Mouse (Mus musculus) forebrain, postnatal 0 days (tissue): ENCODE results near the gene E330021D16Rik. TPM values are rescaled to one million over a fixed set of nuclear protein-coding genes. Genes with fewer than 3 reads are reported as not detected.

Experiments used
- ATAC-seq: fragments of 200-750 bp; cut with Nextera tagmentation; 2 replicates; pipeline ENCODE4 v1.8.0; 2017; ENCODE audit warnings: mild to moderate bottlenecking, moderate library complexity
- DNase-seq: peaks from one replicate; pipeline ENCODE4 v3.0.0-alpha.2; 2015
- H3K27ac ChIP-seq: fragments of 300-500 bp; sonication (generic); 2 replicates; pipeline ENCODE4 v1.5.1; 2014; ENCODE audit warnings: low read depth, mild to moderate bottlenecking, antibody characterized with exemption, low read length, moderate library complexity, mixed read lengths
- H3K27me3 ChIP-seq: fragments of 300-500 bp; sonication (generic); 2 replicates; pipeline ENCODE4 v1.6.1; 2014; ENCODE audit warnings: mild to moderate bottlenecking, low read length, mixed read lengths; ENCODE audit not compliant: insufficient read depth
- H3K36me3 ChIP-seq: fragments of 300-500 bp; sonication (generic); 2 replicates; pipeline ENCODE4 v1.6.1; 2014; ENCODE audit warnings: mild to moderate bottlenecking, moderate library complexity; ENCODE audit not compliant: insufficient read depth
- H3K4me1 ChIP-seq: fragments of 300-500 bp; sonication (generic); 2 replicates; pipeline ENCODE4 v1.6.1; 2014; ENCODE audit warnings: antibody characterized with exemption; ENCODE audit not compliant: insufficient read depth
- H3K4me2 ChIP-seq: fragments of 300-500 bp; sonication (generic); 2 replicates; pipeline ENCODE4 v1.6.1; 2014; ENCODE audit warnings: low read depth, mild to moderate bottlenecking, moderate library complexity
- H3K4me3 ChIP-seq: fragments of 300-500 bp; sonication (generic); 2 replicates; pipeline ENCODE4 v1.5.1; 2014; ENCODE audit warnings: low read depth, low read length, mixed read lengths
- H3K9ac ChIP-seq: fragments of 300-500 bp; sonication (generic); 2 replicates; pipeline ENCODE4 v1.6.1; 2014; ENCODE audit warnings: mild to moderate bottlenecking
- H3K9me3 ChIP-seq: fragments of 300-500 bp; sonication (generic); 2 replicates; pipeline ENCODE4 v1.6.1; 2016; ENCODE audit warnings: low read length
- CTCF ChIP-seq: sonication (generic); IDR thresholded peaks from 2 replicates; pipeline ENCODE4 v1.5.1; 2016; ENCODE audit warnings: antibody characterized with exemption, control low read depth, low read depth
- WGBS: fragments of 180-500 bp; shearing (Covaris S2); extraction: QIAGEN DNeasy Blood & Tissue Kit; methylation state at CpG from one replicate; pipeline ENCODE4 v1.1.7; 2014; 5-methylcytosine and 5-hydroxymethylcytosine counted together
- polyA plus RNA-seq: library from polyadenylated mRNA; unstranded; fragments of >200 nt; fragmentation: Nextera tagmentation; extraction: Ambion mirVana; gene quantifications from 2 replicates; pipeline ENCODE4 v1.2.1, GENCODE M21; 2015
- total RNA-seq: library from RNA; depleted of rRNA; stranded (reverse); fragments of >200 nt; gene quantifications from 2 replicates; pipeline ENCODE4 v1.2.3, GENCODE M21; 2014

Gene E330021D16Rik
- total and polyA plus RNA-seq, 2 experiments from 2014 or later: 0.29 TPM; not detected in 1

DNA sequence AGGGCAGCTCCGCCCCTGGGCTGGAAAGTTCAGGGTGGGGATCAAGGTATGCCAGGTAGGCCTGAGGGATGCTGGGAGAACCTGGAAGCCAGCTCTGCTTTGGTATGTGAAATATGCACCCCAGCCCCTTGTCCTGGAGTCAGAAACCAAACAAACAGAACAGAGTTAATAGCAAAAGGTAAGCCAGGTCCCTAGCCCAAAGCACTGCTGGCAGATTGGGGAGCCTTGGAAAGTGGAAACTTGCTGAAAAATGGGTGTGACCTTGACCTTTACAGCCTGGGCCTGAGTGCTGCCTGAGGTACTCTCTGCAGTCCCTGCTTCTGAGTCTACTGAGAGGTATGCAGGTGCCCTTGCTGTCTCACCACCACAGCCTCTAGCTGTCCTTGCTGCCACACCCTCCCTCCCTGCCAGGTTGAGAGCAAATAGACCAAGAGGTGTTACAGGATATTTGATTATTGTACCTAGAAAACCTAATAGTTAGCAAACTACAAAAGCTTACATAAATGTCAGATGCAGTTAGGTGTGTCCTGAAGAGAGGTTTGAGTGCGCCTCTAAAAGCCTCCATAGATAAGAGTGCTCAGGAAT, 7.7 kb downstream of the E330021D16Rik start:
- Histone ChIP-seq H3K4me2 (no peak overlapping the region), H3K36me3 (no peaks in the 10 kb centered on the region)
- WGBS: 98% methylated on average over 2 of the region's 2 CpGs

DNA sequence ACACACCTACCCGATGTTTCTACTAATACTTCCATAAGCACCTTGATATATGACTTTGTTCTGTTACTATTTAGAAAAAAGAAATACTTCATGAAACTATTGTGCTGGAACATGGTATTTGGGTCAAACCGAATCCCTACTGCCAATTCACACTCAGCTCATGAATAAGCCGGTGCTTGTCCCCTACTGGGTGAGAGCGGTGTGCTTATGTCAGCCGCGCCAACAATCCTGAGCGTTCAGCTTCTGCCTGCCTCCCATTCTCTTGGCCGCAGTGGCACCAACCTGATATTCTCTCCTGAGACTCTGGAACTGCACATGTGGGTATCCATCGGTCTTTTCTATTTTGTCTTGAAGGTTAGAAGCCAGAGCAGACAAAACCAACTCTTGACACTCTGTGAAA, 18.5 kb downstream of the E330021D16Rik start:
- Histone ChIP-seq H3K9ac (no peak overlapping the region), H3K4me1 (no peaks in the 10 kb centered on the region), H3K36me3 (no peaks in the 10 kb centered on the region), H3K9me3 (no peaks in the 10 kb centered on the region), H3K27me3 (no peaks in the 10 kb centered on the region), H3K4me2 (no peak overlapping the region), H3K27ac (no peak overlapping the region), H3K4me3 (no peak overlapping the region)
- no peak for DNase-seq
- WGBS: 91% methylated on average over 9 of the region's 9 CpGs
- no peak for ATAC-seq
- TF ChIP-seq CTCF: no peak

More for the DNA sequence above, 7.7 kb downstream of the E330021D16Rik start:
- no peaks in the 10 kb centered on the region for H3K27me3 ChIP-seq
- no peaks in the 10 kb centered on the region for H3K9me3 ChIP-seq
- no peak for TF ChIP-seq CTCF
- H3K4me1 ChIP-seq: no peaks in the 10 kb centered on the region
- H3K4me3 ChIP-seq: no peak overlapping the region
- DNase-seq: no peak
- no peak overlapping the region for H3K27ac ChIP-seq
- H3K9ac ChIP-seq: no peak overlapping the region
- no peak for ATAC-seq

- H3K4me2 ChIP-seq: no peak overlapping the region
- WGBS: 27% methylated on average over 9 of the region's 9 CpGs
- TF ChIP-seq CTCF: no peak
- DNase-seq (peak; percentile 40), ATAC-seq (peak; percentile 32; the same call in 1 of the 2 replicates)
- no peaks in the 10 kb centered on the region for H3K36me3 ChIP-seq
- no peaks in the 10 kb centered on the region for H3K4me1 ChIP-seq
- H3K27ac ChIP-seq: no peak overlapping the region
- H3K9me3 ChIP-seq: no peaks in the 10 kb centered on the region
- no peak overlapping the region for H3K9ac ChIP-seq
- H3K27me3 ChIP-seq: no peaks in the 10 kb centered on the region
- H3K4me3 ChIP-seq: no peak overlapping the region
These were observed 25.1 kb downstream of the E330021D16Rik start for GRCm38 (mm10) chr6:136390262-136390661.

DNA sequence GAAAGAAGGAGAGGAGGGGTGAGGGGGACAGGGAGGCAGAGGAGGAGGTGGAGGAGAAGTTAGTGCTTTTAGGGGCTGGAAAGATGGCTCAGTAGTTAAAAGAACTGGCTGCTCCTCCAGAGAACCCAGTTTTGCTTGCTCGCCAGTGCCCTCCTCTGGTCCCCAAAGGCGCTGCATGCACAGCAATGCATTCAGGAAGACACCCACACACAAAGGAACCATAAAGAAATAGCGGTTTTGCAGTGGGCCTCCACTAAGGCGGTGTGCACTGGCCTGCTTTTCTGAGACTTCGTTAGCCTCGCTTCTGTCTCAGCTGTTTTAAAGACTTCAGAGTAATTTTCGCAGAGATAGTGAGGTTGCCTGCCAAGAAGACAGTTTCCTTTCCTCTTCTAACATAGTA, 30.1 kb downstream of the E330021D16Rik start:
- Histone ChIP-seq H3K4me1 (no peaks in the 10 kb centered on the region), H3K27ac (no peak overlapping the region), H3K4me3 (no peak overlapping the region), H3K36me3 (no peaks in the 10 kb centered on the region), H3K4me2 (no peak overlapping the region), H3K9ac (no peak overlapping the region), H3K27me3 (no peaks in the 10 kb centered on the region), H3K9me3 (no peaks in the 10 kb centered on the region)
- peak; percentile 61 for TF ChIP-seq CTCF
- DNase-seq: peak; percentile 35
- 68% methylated on average over 7 of the region's 7 CpGs for WGBS
- no peak for ATAC-seq

DNA sequence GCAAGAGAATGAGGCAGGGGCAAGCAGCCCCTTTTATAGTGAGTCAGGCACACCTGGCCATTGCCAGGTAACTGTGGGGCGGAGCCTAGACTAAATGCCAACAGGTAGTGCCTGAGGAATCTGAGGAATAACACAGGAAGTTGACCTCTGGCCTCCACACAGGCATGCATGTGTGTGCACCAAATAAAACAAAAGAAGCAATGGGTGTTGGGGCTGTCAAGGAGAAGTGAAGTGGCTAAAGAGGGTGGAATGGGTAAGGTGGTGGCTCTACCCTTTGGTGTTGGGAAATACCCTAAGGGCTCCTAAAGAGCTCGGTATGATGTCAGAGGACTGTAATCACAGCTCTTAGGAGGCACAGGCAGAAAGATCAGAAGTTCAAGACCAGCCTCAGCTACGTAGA, 32.2 kb downstream of the E330021D16Rik start:
- Histone ChIP-seq H3K36me3 (no peaks in the 10 kb centered on the region), H3K9ac (no peak overlapping the region), H3K27me3 (no peaks in the 10 kb centered on the region), H3K9me3 (no peaks in the 10 kb centered on the region), H3K4me1 (no peaks in the 10 kb centered on the region), H3K4me2 (no peak overlapping the region), H3K27ac (no peak overlapping the region), H3K4me3 (no peak overlapping the region)
- no peak for ATAC-seq
- TF ChIP-seq CTCF: no peak
- WGBS: 95% methylated on average over 3 of the region's 3 CpGs
- DNase-seq: no peak

- H3K9ac ChIP-seq: no peak overlapping the region
- H3K9me3 ChIP-seq: 0 out of 2 replicates have a peak, but pooled peaks cover 5% of the 10 kb centered on the region
- no peak overlapping the region for H3K27ac ChIP-seq
- ATAC-seq (no peak), DNase-seq (no peak)
- no peaks in the 10 kb centered on the region for H3K27me3 ChIP-seq
- no peak overlapping the region for H3K4me3 ChIP-seq
- no peak for TF ChIP-seq CTCF
- no peaks in the 10 kb centered on the region for H3K36me3 ChIP-seq
- no peaks in the 10 kb centered on the region for H3K4me1 ChIP-seq
- no peak overlapping the region for H3K4me2 ChIP-seq
These were observed 39.3 kb downstream of the E330021D16Rik start for GRCm38 (mm10) chr6:136376097-136376496.

DNA sequence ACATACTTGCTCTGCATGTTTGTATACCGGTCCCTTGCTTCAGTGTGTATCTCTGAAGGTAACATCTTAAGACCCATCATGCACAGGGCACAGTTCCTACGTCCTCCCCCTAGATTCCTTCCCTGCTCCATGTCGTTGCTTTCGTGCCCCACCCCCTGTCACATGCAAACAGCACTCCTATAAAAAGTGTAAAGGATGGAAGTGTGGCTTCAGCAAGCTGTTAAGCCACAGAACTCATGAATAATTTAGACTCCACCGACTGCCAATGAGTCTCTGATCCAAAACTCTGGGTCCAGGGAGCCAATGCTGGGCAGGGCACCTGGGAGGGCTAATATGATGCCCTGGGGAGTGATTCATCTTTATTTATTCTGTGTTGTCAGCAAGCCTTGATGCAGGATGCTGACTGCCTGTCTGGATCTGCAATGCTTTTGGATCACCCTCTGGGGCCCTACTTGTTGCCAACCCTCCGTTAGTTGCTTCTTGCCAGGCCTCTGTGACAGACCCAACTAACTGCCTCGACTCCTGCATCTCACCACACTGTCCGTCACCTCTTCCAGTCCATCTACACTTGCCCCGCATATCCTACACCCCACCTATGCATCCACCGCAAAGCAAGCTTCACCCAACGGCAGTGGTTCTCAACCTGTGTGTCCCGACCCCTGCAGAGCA, 50.8 kb downstream of the E330021D16Rik start:
- Histone ChIP-seq H3K9ac (no peak overlapping the region), H3K4me3 (no peak overlapping the region), H3K9me3 (no peaks in the 10 kb centered on the region), H3K36me3 (no peaks in the 10 kb centered on the region), H3K4me1 (peaks cover 8% of the 10 kb centered on the region; the same call in 1 of the 2 replicates), H3K4me2 (peak overlapping the region; percentile 11; the same call in 1 of the 2 replicates), H3K27me3 (no peaks in the 10 kb centered on the region), H3K27ac (peak overlapping the region; percentile 51)
- peak; percentile 67 for DNase-seq
- TF ChIP-seq CTCF: no peak
- WGBS: 62% methylated on average over 12 of the region's 12 CpGs
- peak; percentile 91 for ATAC-seq
